Mouse (Mus musculus) thymus, adult 2 months (tissue): ENCODE data around the gene Kcnk1. TPM values are rescaled to one million over a fixed set of nuclear protein-coding genes. Genes with fewer than 3 reads are reported as not detected.

Experiments used
- DNase-seq: peaks from one replicate; pipeline ENCODE4 v3.0.0; 2021
- H3K27ac ChIP-seq: fragments of 200-500 bp; 2 replicates; pipeline ENCODE4 v1.5.1; 2012; ENCODE audit warnings: low read length, control low read depth; ENCODE audit not compliant: control insufficient read depth, insufficient read depth
- H3K27me3 ChIP-seq: fragments of 200-500 bp; 2 replicates; pipeline ENCODE4 v1.6.1; 2012; ENCODE audit warnings: mild to moderate bottlenecking, low read length, moderate library complexity, mixed read lengths; ENCODE audit not compliant: control insufficient read depth, insufficient read depth
- H3K36me3 ChIP-seq: fragments of 200-500 bp; 2 replicates; pipeline ENCODE4 v1.6.1; 2012; ENCODE audit warnings: mild to moderate bottlenecking, low read length, moderate library complexity; ENCODE audit not compliant: control insufficient read depth, insufficient read depth
- H3K4me1 ChIP-seq: fragments of 200-500 bp; replicated peaks from 2 replicates; pipeline ENCODE4 v1.6.1; 2012; ENCODE audit warnings: low read length; ENCODE audit not compliant: control insufficient read depth, insufficient read depth
- H3K4me3 ChIP-seq: fragments of 200-500 bp; 2 replicates; pipeline ENCODE4 v1.5.1; 2012; ENCODE audit warnings: mild to moderate bottlenecking, low read length, control low read depth, moderate library complexity; ENCODE audit not compliant: control insufficient read depth, insufficient read depth
- CTCF ChIP-seq: fragments of 200-500 bp; IDR thresholded peaks from 2 replicates; pipeline ENCODE4 v1.5.1; 2012; ENCODE audit warnings: mild to moderate bottlenecking, control low read depth, low read length, moderate library complexity, borderline replicate concordance; ENCODE audit not compliant: control insufficient read depth, poor library complexity, insufficient read depth; ENCODE audit errors: extremely low read depth
- POLR2A ChIP-seq: fragments of 200-500 bp; IDR thresholded peaks from 2 replicates; pipeline ENCODE4 v1.6.1; 2012; ENCODE audit warnings: mild to moderate bottlenecking, low read length, control low read depth, moderate library complexity; ENCODE audit not compliant: control insufficient read depth, poor library complexity, insufficient read depth; ENCODE audit errors: extremely low read depth
- WGBS: fragments of 180-500 bp; shearing (Covaris S2); methylation state at CpG from one replicate; pipeline ENCODE4 v1.1.7; 2018; 5-methylcytosine and 5-hydroxymethylcytosine counted together
- polyA plus RNA-seq: library from polyadenylated mRNA; depleted of rRNA; stranded (reverse); fragments of >200 nt; gene quantifications from 2 replicates; pipeline ENCODE4 v1.2.3, GENCODE M21; 2012

Kcnk1 gene
- polyA plus RNA-seq, 1 experiment, result 1.6 TPM

DNA sequence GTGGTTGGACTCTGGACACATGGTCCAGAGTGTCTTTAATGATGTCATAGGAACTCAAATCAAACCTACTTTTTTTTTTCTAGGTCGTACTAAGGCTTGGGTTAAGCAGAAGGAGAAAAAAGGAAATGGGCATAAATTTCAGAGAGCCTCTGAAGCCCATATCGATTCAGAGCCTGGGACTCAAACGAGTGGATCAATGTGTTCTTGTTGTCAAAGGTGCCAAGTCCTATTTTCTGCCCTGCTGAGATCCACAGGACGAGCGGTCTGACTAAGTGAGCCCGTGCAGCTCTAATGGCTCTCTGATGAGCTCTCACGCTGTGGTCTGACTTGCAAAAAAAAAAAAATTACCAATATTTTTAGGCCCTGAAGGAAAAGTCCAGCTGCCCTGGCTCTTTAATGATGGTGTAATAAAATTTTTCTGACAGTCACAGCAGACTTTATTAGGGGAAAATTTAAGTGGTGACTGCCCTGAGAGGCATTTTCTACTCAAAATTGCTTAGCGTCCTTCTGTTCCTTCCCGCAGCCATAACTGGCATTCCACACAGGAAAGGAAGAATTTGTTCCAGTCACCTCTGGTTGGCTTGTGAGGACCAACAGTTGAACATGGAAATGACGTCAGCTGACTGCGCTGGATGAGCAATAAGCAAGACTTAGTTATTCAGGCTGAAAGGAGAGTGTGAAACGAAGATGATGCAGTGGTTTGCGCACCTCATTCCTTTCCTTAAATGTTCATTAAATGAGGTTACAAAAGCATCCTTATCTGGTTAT, 37.6 kb upstream of the Kcnk1 start:
- DNase-seq, result no peak
- H3K4me3 ChIP-seq, result no peak overlapping the region
- no peaks in the 10 kb centered on the region for H3K36me3 ChIP-seq
- no peaks in the 10 kb centered on the region; the same call in 1 of the 2 replicates for H3K27me3 ChIP-seq
- no peaks in the 10 kb centered on the region for H3K4me1 ChIP-seq
- WGBS, result 85% methylated on average over 13 of the region's 13 CpGs
- no peak overlapping the region for H3K27ac ChIP-seq
- TF ChIP-seq CTCF, result no peak
- no peak for TF ChIP-seq POLR2A

DNA sequence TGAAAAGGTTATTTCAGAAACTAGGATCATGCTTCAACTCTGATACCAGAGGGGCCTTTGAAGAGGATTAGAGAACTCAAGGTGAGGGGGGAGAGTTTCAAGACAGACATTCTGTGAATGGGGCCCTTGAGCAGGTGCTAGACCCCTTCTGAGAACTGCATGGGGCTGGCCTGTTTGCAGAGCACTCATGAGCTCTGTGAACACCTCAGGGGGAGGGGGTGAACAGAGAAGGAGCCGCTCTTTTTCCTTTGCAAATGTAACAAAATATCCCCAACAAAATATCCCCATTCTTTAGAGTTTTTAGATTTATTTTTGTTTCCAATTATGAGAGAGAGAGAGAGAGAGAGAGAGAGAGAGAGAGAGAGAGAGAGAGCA, 37.0 kb upstream of the Kcnk1 start:
- H3K27me3 ChIP-seq, result no peaks in the 10 kb centered on the region; the same call in 1 of the 2 replicates
- 91% methylated on average over 1 of the region's 1 CpGs for WGBS
- no peak overlapping the region for H3K27ac ChIP-seq
- H3K4me3 ChIP-seq, result no peak overlapping the region
- no peak for TF ChIP-seq POLR2A
- TF ChIP-seq CTCF, result no peak
- no peaks in the 10 kb centered on the region for H3K4me1 ChIP-seq
- no peak for DNase-seq
- no peaks in the 10 kb centered on the region for H3K36me3 ChIP-seq

DNA sequence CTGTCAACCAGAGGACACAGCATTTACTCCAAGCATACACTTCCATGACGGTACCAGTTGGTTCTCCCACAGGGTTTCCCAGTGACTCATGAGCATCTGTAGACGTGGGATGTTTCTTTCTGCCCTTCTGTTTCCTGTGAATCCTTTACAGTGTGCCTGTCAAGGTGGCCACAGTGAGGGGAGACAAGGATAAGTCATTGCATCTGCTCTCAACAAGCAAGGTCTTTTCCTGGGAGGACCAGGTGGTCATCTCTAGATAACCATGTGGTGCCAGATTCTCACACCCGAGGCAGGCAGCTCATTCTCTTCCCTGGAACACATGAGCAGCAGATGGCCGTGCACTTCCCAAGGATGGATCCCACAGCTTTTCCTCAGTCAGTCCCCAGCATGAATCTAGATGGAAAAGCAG, 35.6 kb upstream of the Kcnk1 start:
- H3K4me1 ChIP-seq, result no peaks in the 10 kb centered on the region
- no peaks in the 10 kb centered on the region for H3K36me3 ChIP-seq
- 56% methylated on average over 4 of the region's 4 CpGs for WGBS
- TF ChIP-seq POLR2A, result no peak
- DNase-seq, result no peak
- no peak overlapping the region for H3K27ac ChIP-seq
- peaks cover 2% of the 10 kb centered on the region; the same call in 1 of the 2 replicates for H3K27me3 ChIP-seq
- no peak overlapping the region for H3K4me3 ChIP-seq

DNA sequence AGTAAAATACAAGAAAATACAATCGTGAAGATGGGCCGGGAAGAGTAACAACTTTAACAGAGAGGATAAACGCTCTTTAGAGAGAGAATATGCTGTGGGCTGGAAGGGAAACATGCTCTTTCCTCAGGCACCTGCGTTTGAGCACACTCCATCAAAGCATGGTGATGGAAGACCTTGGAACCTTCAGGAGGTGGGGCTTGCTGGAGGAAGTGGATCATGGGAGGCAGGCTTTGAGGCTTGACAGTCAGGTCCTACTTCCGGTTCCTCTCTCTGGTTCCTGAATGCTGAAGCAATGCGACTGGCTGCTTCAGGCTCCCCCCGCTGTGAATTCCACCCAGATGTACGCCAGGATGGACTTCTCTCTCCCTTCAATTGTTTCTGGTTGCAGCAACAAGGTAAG, 34.9 kb upstream of the Kcnk1 start:
- WGBS, result 84% methylated on average over 8 of the region's 8 CpGs
- peaks cover 2% of the 10 kb centered on the region; the same call in 1 of the 2 replicates for H3K27me3 ChIP-seq
- no peaks in the 10 kb centered on the region for H3K4me1 ChIP-seq
- TF ChIP-seq POLR2A (no peak), CTCF (no peak)
- H3K27ac ChIP-seq, result no peak overlapping the region
- H3K4me3 ChIP-seq, result no peak overlapping the region
- DNase-seq, result no peak
- H3K36me3 ChIP-seq, result no peaks in the 10 kb centered on the region

DNA sequence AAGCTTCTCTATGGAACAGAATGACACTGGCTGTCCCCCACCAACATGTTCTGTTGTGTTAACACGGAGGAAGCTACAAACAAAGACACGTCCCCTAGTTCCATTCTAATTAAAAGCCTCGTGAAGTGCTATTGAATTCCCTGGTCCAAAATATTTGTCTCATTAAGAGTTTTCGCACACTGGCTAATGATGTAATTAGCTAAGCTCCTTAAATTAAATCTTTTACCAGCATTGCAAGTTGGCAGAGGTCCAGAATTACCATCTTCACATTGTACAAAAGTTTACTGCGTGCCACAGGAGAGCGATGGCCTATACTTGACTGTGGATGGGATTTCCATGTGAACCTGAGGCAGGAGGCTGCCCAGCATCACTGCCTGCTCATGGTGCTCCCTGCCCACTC, 33.2 kb upstream of the Kcnk1 start:
- no peaks in the 10 kb centered on the region for H3K4me1 ChIP-seq
- H3K36me3 ChIP-seq, result no peaks in the 10 kb centered on the region
- H3K27ac ChIP-seq, result no peak overlapping the region
- 0 out of 2 replicates have a peak, but pooled peaks cover 2% of the 10 kb centered on the region for H3K27me3 ChIP-seq
- no peak overlapping the region for H3K4me3 ChIP-seq
- WGBS, result 96% methylated on average over 6 of the region's 6 CpGs
- TF ChIP-seq POLR2A (no peak), CTCF (no peak)
- DNase-seq, result no peak

DNA sequence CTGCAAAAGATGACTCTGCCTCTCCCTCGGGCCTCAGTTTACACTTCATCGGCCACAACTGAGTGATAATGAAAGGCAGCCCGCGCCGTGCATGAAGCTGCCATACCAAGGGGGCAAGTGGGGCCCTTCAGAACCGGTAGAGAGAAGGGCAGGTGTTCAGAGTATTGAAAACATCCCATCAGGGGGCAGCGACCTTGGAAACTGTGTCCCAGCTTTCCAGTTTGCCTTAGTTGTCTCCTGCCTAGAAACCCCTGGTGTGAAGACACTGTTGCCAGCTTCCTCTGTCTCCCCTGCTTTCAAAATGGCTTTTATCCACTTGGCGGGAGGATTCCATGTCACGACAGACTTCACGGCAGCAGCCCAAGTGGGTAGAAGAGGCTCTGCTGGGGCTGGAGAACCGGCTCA, 31.2 kb upstream of the Kcnk1 start:
- DNase-seq, result no peak
- Histone ChIP-seq H3K27me3 (0 out of 2 replicates have a peak, but pooled peaks cover 2% of the 10 kb centered on the region), H3K27ac (no peak overlapping the region), H3K4me3 (no peak overlapping the region), H3K36me3 (no peaks in the 10 kb centered on the region), H3K4me1 (no peaks in the 10 kb centered on the region)
- 30% methylated on average over 11 of the region's 11 CpGs for WGBS
- no peak for TF ChIP-seq POLR2A
- TF ChIP-seq CTCF, result no peak

DNA sequence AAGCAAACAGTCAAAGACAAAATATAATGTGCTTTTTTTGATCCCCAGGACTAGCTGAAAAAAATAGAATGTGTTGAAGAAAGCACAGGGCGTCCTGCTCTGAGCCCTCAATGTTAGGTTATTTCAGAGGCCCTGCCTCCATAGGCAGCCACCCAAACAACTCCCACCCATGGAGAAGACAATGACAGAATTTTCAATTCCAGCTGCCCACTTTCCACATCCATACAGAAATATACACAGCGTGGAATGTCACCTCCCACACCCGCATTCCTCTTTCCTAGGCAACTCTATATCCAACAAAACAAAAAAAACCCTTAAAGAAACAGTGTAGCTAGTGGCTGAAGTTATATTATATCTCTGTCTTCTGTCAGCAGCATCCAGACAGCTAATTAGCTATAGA, 23.6 kb upstream of the Kcnk1 start:
- no peaks in the 10 kb centered on the region for H3K36me3 ChIP-seq
- TF ChIP-seq CTCF (no peak), POLR2A (no peak)
- no peaks in the 10 kb centered on the region for H3K27me3 ChIP-seq
- no peaks in the 10 kb centered on the region for H3K4me1 ChIP-seq
- H3K27ac ChIP-seq, result no peak overlapping the region
- no peak for DNase-seq
- H3K4me3 ChIP-seq, result no peak overlapping the region
- 93% methylated on average over 3 of the region's 3 CpGs for WGBS
